Comparison of ENCODE assay signal across 17 mouse cellular contexts in genomic region chr13:99189671-99190070, GRCm38 (mm10). TPM values are rescaled to one million over a fixed set of nuclear protein-coding genes. Genes with fewer than 3 reads are reported as not detected.
DNase-seq lines count a peak whose midpoint lies in the region; ATAC-seq and TF ChIP-seq lines count a peak whose summit lies in the region.
"Had no signal": no experiment of that assay in that cellular context is flagged by ENCODE, and none has a peak within 500 bp of the region (broad histone marks: within the 10 kb centered on the region; RNA-seq: fewer than 3 reads in every experiment).

No protein-coding gene starts in this region.

- no peaks in the 10 kb centered on the region for H3K36me3 ChIP-seq in hindbrain, embryonic 10.5 days
- H3K36me3 ChIP-seq in hindbrain, embryonic 11.5 days (ENCODE audit: control insufficient read depth, insufficient read depth, low read length): no peaks in the 10 kb centered on the region
- H3K36me3 ChIP-seq: hindbrain, embryonic 15.5 days; neural tube, embryonic 12.5 days had no signal

- peaks cover 10% of the 10 kb centered on the region for H3K4me1 ChIP-seq in hindbrain, embryonic 10.5 days (replicated peaks)
- no peaks in the 10 kb centered on the region for H3K4me1 ChIP-seq in hindbrain, embryonic 11.5 days (replicated peaks; ENCODE audit: control insufficient read depth, insufficient read depth, low read length)
- peaks cover 14% of the 10 kb centered on the region for H3K4me1 ChIP-seq in brown adipose tissue, adult 24 weeks (ENCODE audit: control insufficient read depth, insufficient read depth, insufficient read length, low read length)
- H3K4me1 ChIP-seq: neural tube, embryonic 12.5 days had no signal

- DNase-seq in gastrocnemius, adult 2 months: no peak
- DNase-seq in gastrocnemius, postnatal 4 days (ENCODE audit: low spot score in 2 of 2): no peak
- no peak for DNase-seq in hindbrain, embryonic 10.5 days (ENCODE audit: low spot score)
- DNase-seq in hindbrain, embryonic 11.5 days (ENCODE audit: low spot score): no peak
- no peak for DNase-seq in left cerebral cortex, adult 2 months (ENCODE audit: extremely low spot score in 1 of 2, low spot score in 2 of 2)
- DNase-seq in left cerebral cortex, postnatal 25 days (ENCODE audit: low spot score in 2 of 2): no peak
- DNase-seq in testis, postnatal 10 days (ENCODE audit: low spot score): no peak
- DNase-seq: adrenal gland, postnatal 25 days; cerebellum, postnatal 14 days; gastrocnemius, postnatal 10 days; left cerebral cortex, postnatal 4 days had no signal

- peak overlapping the region; percentile 89 for H3K27ac ChIP-seq in gastrocnemius, adult 2 months
- 0 out of 2 replicates have a peak overlapping the region, but pooled peaks have one; percentile 9 for H3K27ac ChIP-seq in hindbrain, embryonic 10.5 days
- H3K27ac ChIP-seq in hindbrain, embryonic 11.5 days (ENCODE audit: low read depth, low read length): no peak overlapping the region
- H3K27ac ChIP-seq in left cerebral cortex, adult 2 months: peak overlapping the region; percentile 47
- peak overlapping the region; percentile 99 for H3K27ac ChIP-seq in brown adipose tissue, adult 24 weeks (replicated peaks; ENCODE audit: low read depth, low read length)
- H3K27ac ChIP-seq: hindbrain, embryonic 15.5 days; liver, embryonic 14.5 days; neural tube, embryonic 12.5 days had no signal

- no peak overlapping the region for H3K9ac ChIP-seq in hindbrain, embryonic 11.5 days (ENCODE audit: low read depth, low read length)
- H3K9ac ChIP-seq: hindbrain, embryonic 15.5 days; liver, embryonic 14.5 days; neural tube, embryonic 12.5 days had no signal

- TF ChIP-seq CTCF in gastrocnemius, adult 2 months (IDR thresholded peaks at IDR 0.05): no peak
- no peak for TF ChIP-seq CTCF in left cerebral cortex, adult 2 months (IDR thresholded peaks at IDR 0.05)

- H3K4me3 ChIP-seq in gastrocnemius, adult 2 months: peak overlapping the region; percentile 69
- H3K4me3 ChIP-seq in hindbrain, embryonic 10.5 days: no peak overlapping the region
- no peak overlapping the region for H3K4me3 ChIP-seq in hindbrain, embryonic 11.5 days (ENCODE audit: low read depth, low read length)
- no peak overlapping the region for H3K4me3 ChIP-seq in left cerebral cortex, adult 2 months
- H3K4me3 ChIP-seq in brown adipose tissue, adult 24 weeks (ENCODE audit: insufficient read depth, low read depth, low read length): peak overlapping the region; percentile 41
- H3K4me3 ChIP-seq: hindbrain, embryonic 15.5 days; neural tube, embryonic 12.5 days had no signal

- no peak overlapping the region for H3K4me2 ChIP-seq in hindbrain, embryonic 11.5 days (replicated peaks; ENCODE audit: low read depth, low read length)
- H3K4me2 ChIP-seq: hindbrain, embryonic 15.5 days; neural tube, embryonic 12.5 days had no signal

- WGBS in hindbrain, embryonic 10.5 days: 87% methylated on average over 3 of the region's 3 CpGs
- WGBS in hindbrain, embryonic 11.5 days: 71% methylated on average over 3 of the region's 3 CpGs

- H3K27me3 ChIP-seq in hindbrain, embryonic 10.5 days (ENCODE audit: insufficient read depth, poor library complexity, severe bottlenecking): no peaks in the 10 kb centered on the region
- no peaks in the 10 kb centered on the region for H3K27me3 ChIP-seq in hindbrain, embryonic 11.5 days (ENCODE audit: control insufficient read depth, insufficient read depth, low read length)
- H3K27me3 ChIP-seq: hindbrain, embryonic 15.5 days; neural tube, embryonic 12.5 days had no signal

- H3K9me3 ChIP-seq in hindbrain, embryonic 10.5 days: no peaks in the 10 kb centered on the region
- no peaks in the 10 kb centered on the region for H3K9me3 ChIP-seq in hindbrain, embryonic 11.5 days (ENCODE audit: control insufficient read depth, low read length)
- H3K9me3 ChIP-seq: hindbrain, embryonic 15.5 days; neural tube, embryonic 12.5 days had no signal

- ATAC-seq in hindbrain, embryonic 11.5 days (ENCODE audit: low FRiP score): no peak
- ATAC-seq: forebrain, embryonic 16.5 days; midbrain, embryonic 16.5 days had no signal

- intact Hi-C loops in gastrocnemius, adult 2 months (cut with DNase I): loop anchor here (2.0 kb wide), 1 partner anchor 49 kb away; no protein-coding TSS in a partner anchor
- intact Hi-C loops in left cerebral cortex, adult 2 months (cut with DNase I): no loop called here
- intact Hi-C loops in left cerebral cortex, postnatal 25 days (cut with DNase I): no loop called here

RNA-seq across cellular contexts. Expression of gene Zfp366, which starts 5.0 kb away (rescaled TPM):
- 1 to 10 TPM; 3.1 to 7.8 TPM for total RNA-seq in gastrocnemius, adult 2 months (2021)
- total RNA-seq in gastrocnemius, postnatal 4 days (2021): 1 to 10 TPM; 6.0 to 6.4 TPM
- 0.43 and 0.45 TPM in 2 replicates for polyA plus RNA-seq in hindbrain, embryonic 10.5 days (2016; fragmentation: Nextera tagmentation; extraction: Ambion mirVana)
- 0.91 and 0.95 TPM in 2 replicates for polyA plus RNA-seq in hindbrain, embryonic 11.5 days (2014; fragmentation: Nextera tagmentation; extraction: Ambion mirVana)
- 1 to 10 TPM; 3.1 to 4.1 TPM for total RNA-seq in left cerebral cortex, adult 2 months (2021)
- 1 to 10 TPM; 3.5 to 4.3 TPM for total RNA-seq in left cerebral cortex, postnatal 25 days (2021)
- 2.8 and 6.6 TPM in 2 replicates for polyA plus RNA-seq in brown adipose tissue, adult 24 weeks (2012; ENCODE audit: insufficient read depth, insufficient read length, missing spikeins)

Comparison
In these comparisons a context has a peak if more than half of its experiments do, and no peak if none do; other contexts are left out.
1. H3K4me3 ChIP-seq: peak in gastrocnemius, adult 2 months (single experiment) and brown adipose tissue, adult 24 weeks (single experiment); none in hindbrain, embryonic 10.5 days (single experiment), hindbrain, embryonic 11.5 days (single experiment) and left cerebral cortex, adult 2 months (single experiment).